Mouse (Mus musculus) midbrain, embryonic 11.5 days (tissue): ENCODE results near the gene H2al1c. TPM values are rescaled to one million over a fixed set of nuclear protein-coding genes. Genes with fewer than 3 reads are reported as not detected.
"Not testable (repeated sequence)": the region's sequence is repeated elsewhere in the genome, so short reads cannot be mapped to it uniquely, and the experiment has no call there.

Experiments
- ATAC-seq: fragments of 200-750 bp; cut with Nextera tagmentation; 2 replicates; pipeline ENCODE4 v1.8.0; 2017; ENCODE audit warnings: moderate TSS enrichment, moderate library complexity; ENCODE audit not compliant: low FRiP score
- DNase-seq: peaks from one replicate; pipeline ENCODE4 v3.0.0; 2015; ENCODE audit warnings: low spot score; ENCODE audit errors: missing footprints
- H3K27ac ChIP-seq: fragments of 300-500 bp; sonication (generic); 2 replicates; pipeline ENCODE4 v1.5.1; 2014; ENCODE audit warnings: low read depth, low read length
- H3K27me3 ChIP-seq: fragments of 300-500 bp; sonication (generic); 2 replicates; pipeline ENCODE4 v1.6.1; 2014; ENCODE audit warnings: mild to moderate bottlenecking, low read length, moderate library complexity, mixed read lengths; ENCODE audit not compliant: control insufficient read depth, insufficient read depth
- H3K36me3 ChIP-seq: fragments of 300-500 bp; sonication (generic); 2 replicates; pipeline ENCODE4 v1.6.1; 2014; ENCODE audit warnings: mild to moderate bottlenecking, low read length, moderate library complexity, mixed read lengths; ENCODE audit not compliant: control insufficient read depth, insufficient read depth
- H3K4me1 ChIP-seq: fragments of 300-500 bp; sonication (generic); 2 replicates; pipeline ENCODE4 v1.6.1; 2014; ENCODE audit warnings: low read length; ENCODE audit not compliant: control insufficient read depth, insufficient read depth
- H3K4me2 ChIP-seq: fragments of 300-500 bp; sonication (generic); 2 replicates; pipeline ENCODE4 v1.6.1; 2014; ENCODE audit warnings: mild to moderate bottlenecking, moderate library complexity
- H3K4me3 ChIP-seq: fragments of 300-500 bp; sonication (generic); 2 replicates; pipeline ENCODE4 v1.5.1; 2014; ENCODE audit warnings: low read depth, low read length
- H3K9ac ChIP-seq: fragments of 300-500 bp; sonication (generic); 2 replicates; pipeline ENCODE4 v1.6.1; 2014; ENCODE audit warnings: low read length
- H3K9me3 ChIP-seq: fragments of 300-500 bp; sonication (generic); 2 replicates; pipeline ENCODE4 v1.6.1; 2016; ENCODE audit warnings: low read length; ENCODE audit not compliant: control insufficient read depth
- WGBS: fragments of 180-500 bp; shearing (Covaris S2); extraction: QIAGEN DNeasy Blood & Tissue Kit; methylation state at CpG from one replicate; pipeline ENCODE4 v1.1.7; 2014; 5-methylcytosine and 5-hydroxymethylcytosine counted together
- polyA plus RNA-seq: library from polyadenylated mRNA; unstranded; fragments of >200 nt; fragmentation: Nextera tagmentation; extraction: Ambion mirVana; gene quantifications from 2 replicates; pipeline ENCODE4 v1.2.1, GENCODE M21; 2014

H2al1c gene
- polyA plus RNA-seq, 1 experiment from 2014 or later: not detected

- H3K4me3 ChIP-seq, H3K4me1 ChIP-seq, H3K9me3 ChIP-seq, H3K4me2 ChIP-seq, DNase-seq, H3K27ac ChIP-seq, H3K9ac ChIP-seq, H3K27me3 ChIP-seq, H3K36me3 ChIP-seq, ATAC-seq: not testable (repeated sequence)
- WGBS: no CpG with 5 or more reads among the region's 3 CpGs
These were observed 6.5 kb upstream of the H2al1c start, which contains the start of gene H2al1a for GRCm38 (mm10) chrX:11298957-11299356. Gene H2al1a, plus strand, starts transcription at chrX:11299257.

GRCm38 (mm10) chrX:11302132-11302531 is 3.3 kb upstream of the H2al1c start, which contains the start of gene H2al1b:
Gene H2al1b, plus strand, starts transcription at chrX:11302432.
- DNase-seq, H3K4me2 ChIP-seq, H3K9ac ChIP-seq, H3K36me3 ChIP-seq, H3K4me3 ChIP-seq, H3K9me3 ChIP-seq, H3K27me3 ChIP-seq, H3K27ac ChIP-seq, H3K4me1 ChIP-seq, ATAC-seq: not testable (repeated sequence)
- 82% methylated on average over 1 of the region's 3 CpGs for WGBS

- not testable (repeated sequence) for H3K4me1 ChIP-seq, H3K27me3 ChIP-seq, H3K27ac ChIP-seq, ATAC-seq, DNase-seq, H3K9ac ChIP-seq, H3K36me3 ChIP-seq, H3K4me2 ChIP-seq, H3K4me3 ChIP-seq, H3K9me3 ChIP-seq
- no CpG with 5 or more reads among the region's 6 CpGs for WGBS
These were observed 3.1 kb downstream of the H2al1c start, which contains the start of gene H2al1d for GRCm38 (mm10) chrX:11308524-11308923. Gene H2al1d, plus strand, starts transcription at chrX:11308824.

- H3K27me3 ChIP-seq, H3K4me3 ChIP-seq, DNase-seq, H3K9me3 ChIP-seq, H3K4me2 ChIP-seq, ATAC-seq, H3K27ac ChIP-seq, H3K36me3 ChIP-seq, H3K9ac ChIP-seq, H3K4me1 ChIP-seq: not testable (repeated sequence)
- WGBS: no CpG with 5 or more reads among the region's 3 CpGs
These were observed 6.2 kb downstream of the H2al1c start, which contains the start of gene H2al1e for GRCm38 (mm10) chrX:11311634-11312033. Gene H2al1e, plus strand, starts transcription at chrX:11311934.

- H3K27ac ChIP-seq, H3K9me3 ChIP-seq, H3K4me3 ChIP-seq, H3K4me1 ChIP-seq, DNase-seq, H3K27me3 ChIP-seq, H3K9ac ChIP-seq, H3K36me3 ChIP-seq, ATAC-seq, H3K4me2 ChIP-seq: not testable (repeated sequence)
- WGBS: no CpG with 5 or more reads among the region's 6 CpGs
These were observed 9.4 kb downstream of the H2al1c start, which contains the start of gene H2al1f for GRCm38 (mm10) chrX:11314858-11315257. Gene H2al1f, plus strand, starts transcription at chrX:11315158.

GRCm38 (mm10) chrX:11317956-11318355 is 12.5 kb downstream of the H2al1c start, which contains the start of gene H2al1g:
Gene H2al1g, plus strand, starts transcription at chrX:11318256.
- not testable (repeated sequence) for H3K4me2 ChIP-seq, H3K9ac ChIP-seq, DNase-seq, H3K9me3 ChIP-seq, H3K27ac ChIP-seq, H3K4me1 ChIP-seq, H3K36me3 ChIP-seq, H3K4me3 ChIP-seq, H3K27me3 ChIP-seq, ATAC-seq
- WGBS: no CpG with 5 or more reads among the region's 3 CpGs

- not testable (repeated sequence) for H3K27me3 ChIP-seq, H3K4me3 ChIP-seq, H3K9ac ChIP-seq, H3K36me3 ChIP-seq, DNase-seq, H3K4me2 ChIP-seq, H3K27ac ChIP-seq, H3K9me3 ChIP-seq, ATAC-seq, H3K4me1 ChIP-seq
- no CpG with 5 or more reads among the region's 6 CpGs for WGBS
These were observed 15.7 kb downstream of the H2al1c start, which contains the start of gene H2al1h for GRCm38 (mm10) chrX:11321192-11321591. Gene H2al1h, plus strand, starts transcription at chrX:11321492.

GRCm38 (mm10) chrX:11324359-11324758 is 18.9 kb downstream of the H2al1c start, which contains the start of gene H2al1i:
Gene H2al1i, plus strand, starts transcription at chrX:11324659.
- not testable (repeated sequence) for H3K9ac ChIP-seq, H3K4me1 ChIP-seq, H3K27me3 ChIP-seq, H3K4me3 ChIP-seq, DNase-seq, H3K9me3 ChIP-seq, ATAC-seq, H3K27ac ChIP-seq, H3K4me2 ChIP-seq, H3K36me3 ChIP-seq
- WGBS: 90% methylated on average over 2 of the region's 5 CpGs

GRCm38 (mm10) chrX:11327522-11327921 is 22.1 kb downstream of the H2al1c start, which contains the start of gene H2al1j:
Gene H2al1j, plus strand, starts transcription at chrX:11327822.
- H3K36me3 ChIP-seq, H3K4me2 ChIP-seq, H3K9me3 ChIP-seq, H3K27ac ChIP-seq, H3K9ac ChIP-seq, ATAC-seq, DNase-seq, H3K4me3 ChIP-seq, H3K4me1 ChIP-seq, H3K27me3 ChIP-seq: not testable (repeated sequence)
- WGBS: 84% methylated on average over 2 of the region's 2 CpGs
